Mouse (Mus musculus): ENCODE data around the gene Crabp2. TPM values are rescaled to one million over a fixed set of nuclear protein-coding genes. Genes with fewer than 3 reads are reported as not detected.

Gene Crabp2
- total RNA-seq, 2 experiments from 2014 or later: 4.5 to 8.2 TPM

GRCm38 (mm10) chr3:87930078-87930795, 18.2 kb upstream of the Crabp2 start, which contains the start of the genes Isg20l2 and Rrnad1:
TSS of gene Isg20l2 (plus strand) at chr3:87930314.
TSS of gene Rrnad1 (minus strand) at chr3:87930717.
- Histone ChIP-seq H3K4me3 (peak within 1 kb of the TSS; percentile 83), H3K27ac (peak within 1 kb of the TSS; percentile 73)
- intact Hi-C loops (cut with DNase I): loop anchor here (1.0 kb wide), 2 partner anchors 11 to 45 kb away; partner anchors contain the start of genes Mrpl24 and Prcc
- peak; percentile 60 for TF ChIP-seq CTCF (IDR thresholded peaks at IDR 0.05)
- peak; percentile 96 to 99 for DNase-seq (ENCODE audit: extremely low spot score in 1 of 2, low spot score in 2 of 2)

- no peak overlapping the region for H3K27ac ChIP-seq
- no peak overlapping the region for H3K4me3 ChIP-seq
- no peak for DNase-seq (ENCODE audit: extremely low spot score in 1 of 2, low spot score in 2 of 2)
- intact Hi-C loops (cut with DNase I): no loop called here
- TF ChIP-seq CTCF (IDR thresholded peaks at IDR 0.05): no peak
Observed at GRCm38 (mm10) chr3:87934026-87934425, 14.4 kb upstream of the Crabp2 start.

GRCm38 (mm10) chr3:87934501-87934900, 14.0 kb upstream of the Crabp2 start:
- TF ChIP-seq CTCF (IDR thresholded peaks at IDR 0.05): no peak
- H3K4me3 ChIP-seq: no peak overlapping the region
- intact Hi-C loops (cut with DNase I): no loop called here
- no peak for DNase-seq (ENCODE audit: extremely low spot score in 1 of 2, low spot score in 2 of 2)
- no peak overlapping the region for H3K27ac ChIP-seq

- no peak for DNase-seq (ENCODE audit: extremely low spot score in 1 of 2, low spot score in 2 of 2)
- intact Hi-C loops (cut with DNase I): loop anchor here (1.0 kb wide), 3 partner anchors 26 to 136 kb away; no protein-coding TSS in a partner anchor
Observed at GRCm38 (mm10) chr3:87935201-87935600, 13.3 kb upstream of the Crabp2 start.

GRCm38 (mm10) chr3:87935776-87936175, 12.7 kb upstream of the Crabp2 start:
- H3K4me3 ChIP-seq: no peak overlapping the region
- intact Hi-C loops (cut with DNase I): loop anchor here (1.0 kb wide), 3 partner anchors 26 to 136 kb away; no protein-coding TSS in a partner anchor
- peak; percentile 98 for TF ChIP-seq CTCF (IDR thresholded peaks at IDR 0.05)
- H3K27ac ChIP-seq: no peak overlapping the region
- peak; percentile 76 to 81 for DNase-seq (ENCODE audit: extremely low spot score in 1 of 2, low spot score in 2 of 2)

More at GRCm38 (mm10) chr3:87935201-87935600, 13.3 kb upstream of the Crabp2 start:
- no peak overlapping the region for H3K4me3 ChIP-seq
- TF ChIP-seq CTCF (IDR thresholded peaks at IDR 0.05): no peak
- no peak overlapping the region for H3K27ac ChIP-seq

GRCm38 (mm10) chr3:87940611-87941010, 7.9 kb upstream of the Crabp2 start:
- no peak for TF ChIP-seq CTCF (IDR thresholded peaks at IDR 0.05)
- Histone ChIP-seq H3K4me3 (no peak overlapping the region), H3K27ac (no peak overlapping the region)
- intact Hi-C loops (cut with DNase I): no loop called here
- DNase-seq (ENCODE audit: extremely low spot score in 1 of 2, low spot score in 2 of 2): no peak

- no peak for DNase-seq (ENCODE audit: extremely low spot score in 1 of 2, low spot score in 2 of 2)
- no peak for TF ChIP-seq CTCF (IDR thresholded peaks at IDR 0.05)
- no peak overlapping the region for H3K27ac ChIP-seq
Observed at GRCm38 (mm10) chr3:87942471-87942870, 6.0 kb upstream of the Crabp2 start.

GRCm38 (mm10) chr3:87943586-87943985, 4.9 kb upstream of the Crabp2 start:
- Histone ChIP-seq H3K4me3 (no peak overlapping the region), H3K27ac (no peak overlapping the region)
- no peak for TF ChIP-seq CTCF (IDR thresholded peaks at IDR 0.05)
- intact Hi-C loops (cut with DNase I): no loop called here
- no peak for DNase-seq (ENCODE audit: extremely low spot score in 1 of 2, low spot score in 2 of 2)

More at GRCm38 (mm10) chr3:87942471-87942870, 6.0 kb upstream of the Crabp2 start:
- intact Hi-C loops (cut with DNase I): no loop called here
- H3K4me3 ChIP-seq: no peak overlapping the region

GRCm38 (mm10) chr3:87944838-87945600, 3.4 kb upstream of the Crabp2 start:
- intact Hi-C loops (cut with DNase I): no loop called here
- no peak for TF ChIP-seq CTCF (IDR thresholded peaks at IDR 0.05)
- Histone ChIP-seq H3K27ac (no peak overlapping the region), H3K4me3 (no peak overlapping the region)
- DNase-seq (ENCODE audit: extremely low spot score in 1 of 2, low spot score in 2 of 2): no peak

- DNase-seq (ENCODE audit: extremely low spot score in 1 of 2, low spot score in 2 of 2): no peak
- TF ChIP-seq CTCF (IDR thresholded peaks at IDR 0.05): no peak
- intact Hi-C loops (cut with DNase I): no loop called here
- no peak overlapping the region for H3K4me3 ChIP-seq
- H3K27ac ChIP-seq: no peak overlapping the region
Observed at GRCm38 (mm10) chr3:87945781-87946540, 2.5 kb upstream of the Crabp2 start.

GRCm38 (mm10) chr3:87946541-87946860, 2.0 kb upstream of the Crabp2 start:
- Histone ChIP-seq H3K4me3 (no peak overlapping the region), H3K27ac (no peak overlapping the region)
- intact Hi-C loops (cut with DNase I): no loop called here
- DNase-seq (ENCODE audit: extremely low spot score in 1 of 2, low spot score in 2 of 2): no peak
- no peak for TF ChIP-seq CTCF (IDR thresholded peaks at IDR 0.05)
